Mouse (Mus musculus) G1E (cell line): Measurements from ENCODE around the gene Fads6.

Source experiments
- CTCF ChIP-seq: IDR thresholded peaks from 2 replicates; pipeline ENCODE4 v1.5.1; 2012; ENCODE audit warnings: low read depth, low read length, inconsistent platforms, mixed read lengths
- GATA1 ChIP-seq: IDR thresholded peaks from 2 replicates; pipeline ENCODE4 v1.6.1; 2012; ENCODE audit warnings: borderline replicate concordance, low read length, inconsistent platforms, mixed read lengths
- GATA2 ChIP-seq: IDR thresholded peaks from 2 replicates; pipeline ENCODE4 v1.6.1; 2012; ENCODE audit warnings: low read depth, low read length, inconsistent platforms, borderline replicate concordance

- TF ChIP-seq CTCF = no peak
- TF ChIP-seq GATA2 = no peak
- TF ChIP-seq GATA1 = no peak
These were observed 66.1 kb downstream of the Fads6 start for GRCm38 (mm10) chr11:115231168-115231915.
